Mouse (Mus musculus) CD8-positive naive resting alpha-beta T cell, adult 57 days (primary cell): ENCODE results near the gene Apool. TPM values are rescaled to one million over a fixed set of nuclear protein-coding genes. Genes with fewer than 3 reads are reported as not detected.

Source experiments
- total RNA-seq: library from RNA; stranded (reverse); gene quantifications from one replicate; pipeline ENCODE4 v1.2.4, GENCODE M21; 2023

Gene Apool
- total RNA-seq, result 14.1 TPM

GRCm38 (mm10) chrX:112310804-112311530 lies at the start of gene Apool:
Apool (plus strand) TSS chrX:112311334.

GRCm38 (mm10) chrX:112406679-112407078 lies 95.5 kb downstream of the Apool start, which contains the start of gene Satl1:
Satl1 (minus strand) TSS chrX:112406779.

Other genes starting within 250 kb of the Apool start
- gene 4933403O08Rik, start 72.3 kb upstream of the Apool start, total RNA-seq, result not detected
- gene Satl1, start 95.4 kb downstream of the Apool start, total RNA-seq, result not detected
- gene 2010106E10Rik, start 183.9 kb downstream of the Apool start, total RNA-seq, result not detected